In the genomic region with DNA sequence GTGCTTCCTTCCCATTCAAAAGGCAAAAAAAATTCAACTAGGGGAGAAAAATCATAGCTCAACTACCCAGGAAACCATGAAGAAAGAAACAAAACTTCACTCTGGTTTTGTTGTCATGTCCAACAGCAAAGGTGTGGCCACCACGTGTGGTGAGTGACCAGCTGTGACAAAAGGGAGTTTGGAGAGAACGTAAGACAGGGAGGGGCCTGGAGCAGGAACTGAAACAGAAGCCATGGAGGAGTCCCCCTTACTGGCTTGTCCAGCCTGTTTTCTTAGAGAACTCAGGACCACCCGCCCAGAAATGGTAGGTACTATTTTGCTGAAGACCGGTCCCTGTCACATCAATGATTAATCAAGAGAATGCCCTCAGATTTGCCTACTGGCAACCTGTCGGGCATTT, we compare ENCODE assay signal across 12 mouse cellular contexts.
"Had no signal": no experiment of that assay in that cellular context is flagged by ENCODE, and none has a peak within 500 bp of the region (broad histone marks: within the 10 kb centered on the region; RNA-seq: fewer than 3 reads in every experiment).

No protein-coding gene starts in this region.

- DNase-seq: retina, postnatal 1 day; right cerebral cortex, adult 18-20 months; right cerebral cortex, postnatal 14 days; right cerebral cortex, postnatal 25 days; right cerebral cortex, postnatal 4 days; spleen, adult 18-20 months; thymus, adult 18-20 months; thymus, adult 2 months; thymus, postnatal 14 days; thymus, postnatal 25 days; thymus, postnatal 36 days; thymus, postnatal 4 days had no signal
